Mouse (Mus musculus) CH12.LX (cell line): ENCODE measurements around the gene Plcd1. TPM values are rescaled to one million over a fixed set of nuclear protein-coding genes. Genes with fewer than 3 reads are reported as not detected.

Experiments used
- DNase-seq: peaks from one replicate; pipeline ENCODE4 v3.0.0-alpha.2; 2013; ENCODE audit errors: extremely low read depth
- H3K27ac ChIP-seq: 2 replicates; pipeline ENCODE4 v1.5.1; 2012; ENCODE audit warnings: low read depth, mild to moderate bottlenecking, control low read depth, moderate library complexity; ENCODE audit not compliant: insufficient read depth
- H3K27me3 ChIP-seq: replicated peaks from 2 replicates; pipeline ENCODE3; 2012; ENCODE audit warnings: inconsistent platforms
- H3K36me3 ChIP-seq, 2 experiments: replicated peaks in 1 of 2; 2 replicates each; pipeline versions ENCODE3 to v1.6.1; 2012; ENCODE audit warnings: inconsistent platforms in 1 of 2, low read length in 1 of 2, mild to moderate bottlenecking in 1 of 2, mixed read lengths in 1 of 2, moderate library complexity in 1 of 2; ENCODE audit not compliant: control insufficient read depth in 1 of 2, insufficient read depth in 1 of 2
- H3K4me1 ChIP-seq, 2 experiments: 2 replicates each; pipeline ENCODE4 v1.6.1; 2012; ENCODE audit warnings: inconsistent platforms in 1 of 2, moderate library complexity in 1 of 2; ENCODE audit not compliant: insufficient read depth in 2 of 2, control insufficient read depth in 1 of 2
- H3K4me2 ChIP-seq: 2 replicates; pipeline ENCODE4 v1.6.1; 2012; ENCODE audit warnings: low read depth, mild to moderate bottlenecking, control low read depth; ENCODE audit not compliant: poor library complexity, insufficient read depth, severe bottlenecking
- H3K4me3 ChIP-seq, 3 experiments: fragments of 150-350 bp in 1 of 3; sonication (generic) in 1 of 3; replicated peaks in 1 of 3; 2 replicates each; pipeline versions ENCODE3 to v1.5.1; 2011 to 2012; ENCODE audit warnings: low read depth in 2 of 3, low read length in 2 of 3, mild to moderate bottlenecking in 2 of 3, moderate library complexity in 2 of 3, control low read depth in 1 of 3, improper control_type of control experiment in 1 of 3, inconsistent platforms in 1 of 3, mixed read lengths in 1 of 3; ENCODE audit not compliant: poor library complexity in 1 of 3
- H3K79me2 ChIP-seq: replicated peaks from 2 replicates; pipeline ENCODE4 v1.6.1; 2012; ENCODE audit warnings: mild to moderate bottlenecking, moderate library complexity; ENCODE audit not compliant: control insufficient read depth, poor library complexity, insufficient read depth, severe bottlenecking; ENCODE audit errors: extremely low read depth
- H3K9ac ChIP-seq: 2 replicates; pipeline ENCODE4 v1.6.1; 2012; ENCODE audit warnings: low read depth, mild to moderate bottlenecking, control low read depth, moderate library complexity; ENCODE audit not compliant: insufficient read depth
- H3K9me3 ChIP-seq: replicated peaks from 2 replicates; pipeline ENCODE3; 2012; ENCODE audit warnings: low read length, inconsistent platforms, mixed read lengths
- BHLHE40 ChIP-seq: IDR thresholded peaks from 2 replicates; pipeline ENCODE4 v1.6.1; 2011; ENCODE audit warnings: mild to moderate bottlenecking, low read depth, low read length, improper control_type of control experiment
- CHD2 ChIP-seq: IDR thresholded peaks from 2 replicates; pipeline ENCODE4 v1.6.1; 2011; ENCODE audit warnings: low read length, improper control_type of control experiment
- CTCF ChIP-seq, 2 experiments: IDR thresholded peaks in 1 of 2; conservative IDR thresholded peaks in 1 of 2; 2 replicates each; pipeline ENCODE4 v1.5.1; 2011 to 2012; ENCODE audit warnings: low read depth in 2 of 2, low read length in 2 of 2, improper control_type of control experiment in 1 of 2, inconsistent platforms in 1 of 2, mild to moderate bottlenecking in 1 of 2, moderate library complexity in 1 of 2
- ELF1 ChIP-seq: IDR thresholded peaks from 2 replicates; pipeline ENCODE4 v1.6.1; 2014; ENCODE audit warnings: low read depth, mild to moderate bottlenecking, inconsistent platforms, low read length, improper control_type of control experiment
- ETS1 ChIP-seq: conservative IDR thresholded peaks from 2 replicates; pipeline ENCODE4 v1.6.1; 2012; ENCODE audit warnings: low read depth, mild to moderate bottlenecking, inconsistent platforms, low read length, improper control_type of control experiment, moderate library complexity
- GABPA ChIP-seq: IDR thresholded peaks from 2 replicates; pipeline ENCODE4 v1.6.1; 2012; ENCODE audit warnings: low read depth, low read length, improper control_type of control experiment, inconsistent platforms; ENCODE audit not compliant: insufficient replicate concordance
- JUN ChIP-seq: IDR thresholded peaks from 2 replicates; pipeline ENCODE4 v1.6.1; 2011; ENCODE audit warnings: low read depth, mild to moderate bottlenecking, low read length, improper control_type of control experiment, moderate library complexity; ENCODE audit not compliant: insufficient read depth
- MAZ ChIP-seq: IDR thresholded peaks from 2 replicates; pipeline ENCODE4 v1.6.1; 2012; ENCODE audit warnings: low read depth, mild to moderate bottlenecking, inconsistent platforms, low read length, improper control_type of control experiment, moderate library complexity
- MEF2A ChIP-seq: IDR thresholded peaks from 2 replicates; pipeline ENCODE4 v1.6.1; 2014; ENCODE audit warnings: low read depth, mild to moderate bottlenecking, inconsistent platforms, low read length, improper control_type of control experiment, borderline replicate concordance
- MYC ChIP-seq: IDR thresholded peaks from 2 replicates; pipeline ENCODE4 v1.6.1; 2011; ENCODE audit warnings: low read depth, mild to moderate bottlenecking, improper control_type of control experiment, low read length
- POLR2A ChIP-seq: IDR thresholded peaks from 2 replicates; pipeline ENCODE4 v1.6.1; 2011; ENCODE audit warnings: low read depth, mild to moderate bottlenecking, improper control_type of control experiment, low read length
- RAD21 ChIP-seq: IDR thresholded peaks from 2 replicates; pipeline ENCODE4 v1.6.1; 2011; ENCODE audit warnings: low read depth, mild to moderate bottlenecking, low read length, improper control_type of control experiment, moderate library complexity
- RCOR1 ChIP-seq: conservative IDR thresholded peaks from 2 replicates; pipeline ENCODE4 v1.6.1; 2012; ENCODE audit warnings: low read depth, mild to moderate bottlenecking, inconsistent platforms, low read length, improper control_type of control experiment
- SMC3 ChIP-seq: IDR thresholded peaks from 2 replicates; pipeline ENCODE4 v1.6.1; 2011; ENCODE audit warnings: low read depth, low read length, improper control_type of control experiment
- TBP ChIP-seq: conservative IDR thresholded peaks from 2 replicates; pipeline ENCODE4 v1.6.1; 2011; ENCODE audit warnings: low read depth, low read length, improper control_type of control experiment
- TCF12 ChIP-seq: IDR thresholded peaks from 2 replicates; pipeline ENCODE4 v1.6.1; 2014; ENCODE audit warnings: low read depth, mild to moderate bottlenecking, inconsistent platforms, low read length, improper control_type of control experiment
- USF1 ChIP-seq: IDR thresholded peaks from 2 replicates; pipeline ENCODE4 v1.6.1; 2014; ENCODE audit warnings: low read depth, mild to moderate bottlenecking, inconsistent platforms, low read length, improper control_type of control experiment
- ZKSCAN1 ChIP-seq: IDR thresholded peaks from 2 replicates; pipeline ENCODE4 v1.6.1; 2012; ENCODE audit warnings: low read depth, inconsistent platforms, low read length, improper control_type of control experiment, borderline replicate concordance
- ZNF384 ChIP-seq: IDR thresholded peaks from 2 replicates; pipeline ENCODE4 v1.6.1; 2012; ENCODE audit warnings: low read depth, low read length, improper control_type of control experiment, inconsistent platforms
- dilution Hi-C: fragments of 300-500 bp; cut with MboI; formaldehyde crosslinking; loops from 2 replicates; pipeline ENCODE4 v1.14.3; 2020; ENCODE audit warnings: low sequenced_read_pairs; ENCODE audit not compliant: extremely low pct_unique_long_range_greater_than_20kb, extremely low pct_ligation_motif_present
- in situ Hi-C: fragments of 300-500 bp; cut with MboI; formaldehyde crosslinking; loops from 3 replicates; pipeline ENCODE4 v1.14.3; 2019; ENCODE audit warnings: low sequenced_read_pairs, low pct_ligation_motif_present, low pct_unique_long_range_greater_than_20kb, mixed read lengths
- polyA plus RNA-seq: library from polyadenylated mRNA; unstranded; fragments of >175 nt; gene quantifications from 2 replicates; pipeline ENCODE4 v1.2.1, GENCODE M21; 2012; ENCODE audit warnings: low read depth; ENCODE audit not compliant: insufficient read length
- total RNA-seq, 2 experiments: library from RNA; depleted of rRNA; stranded (reverse); fragments of 300-350 nt in 1 of 2; fragments of >200 nt in 1 of 2; gene quantifications; 2 replicates each; pipeline ENCODE4 v1.2.3; 2012 to 2014

Gene Plcd1
- total and polyA plus RNA-seq, 3 experiments, result 0.38 to 0.43 TPM; not detected in 1

DNA sequence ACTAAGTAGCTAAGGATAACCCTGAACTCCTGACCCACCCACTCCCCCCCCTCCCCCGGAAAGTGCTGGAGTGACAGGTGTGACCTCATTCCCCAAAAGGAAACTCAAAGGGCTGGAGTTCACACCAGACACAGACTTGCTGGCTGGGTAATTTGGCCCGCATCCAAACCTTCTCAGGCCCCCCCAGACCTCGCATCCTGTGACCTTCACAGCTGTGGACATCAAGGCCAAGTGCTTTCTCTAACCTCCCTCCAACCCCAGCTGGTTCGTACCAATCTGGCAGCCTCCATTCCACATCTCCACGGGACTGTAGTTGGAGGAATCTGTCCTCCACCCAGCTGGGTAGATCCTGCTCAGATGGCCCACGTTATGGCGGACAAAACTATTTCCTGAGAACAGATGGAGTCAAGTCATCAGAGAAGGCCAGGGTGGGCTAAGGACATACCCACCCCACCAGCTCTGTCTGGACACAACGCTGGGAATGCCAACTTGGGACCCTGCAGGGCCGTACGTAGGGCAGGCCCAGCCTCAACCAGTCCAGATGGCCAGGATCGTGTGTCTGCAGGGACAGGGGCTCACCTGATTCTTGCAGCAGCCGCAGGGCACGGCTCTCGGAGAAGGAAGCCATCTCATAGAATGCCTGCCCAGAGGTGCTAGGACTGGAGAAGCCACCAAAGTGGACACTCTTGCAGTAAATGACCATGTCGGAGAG lies 20.0 kb downstream of the Plcd1 start:
- no peaks in the 10 kb centered on the region for H3K79me2 ChIP-seq
- dilution Hi-C loops, result no loop called here
- H3K27me3 ChIP-seq, result peaks cover 1% of the 10 kb centered on the region
- no peak for DNase-seq
- no peak overlapping the region for H3K4me3 ChIP-seq
- in situ Hi-C loops, result loop anchor here (25.0 kb wide), 1 partner anchor 486 kb away; no protein-coding TSS in a partner anchor
- no peak overlapping the region for H3K9ac ChIP-seq
- no peak overlapping the region for H3K4me2 ChIP-seq
- no peaks in the 10 kb centered on the region for H3K4me1 ChIP-seq
- H3K27ac ChIP-seq, result no peak overlapping the region
- H3K9me3 ChIP-seq, result no peaks in the 10 kb centered on the region
- TF ChIP-seq BHLHE40, result no peak
- peaks cover 5 to 50% of the 10 kb centered on the region in 2 experiments for H3K36me3 ChIP-seq

DNA sequence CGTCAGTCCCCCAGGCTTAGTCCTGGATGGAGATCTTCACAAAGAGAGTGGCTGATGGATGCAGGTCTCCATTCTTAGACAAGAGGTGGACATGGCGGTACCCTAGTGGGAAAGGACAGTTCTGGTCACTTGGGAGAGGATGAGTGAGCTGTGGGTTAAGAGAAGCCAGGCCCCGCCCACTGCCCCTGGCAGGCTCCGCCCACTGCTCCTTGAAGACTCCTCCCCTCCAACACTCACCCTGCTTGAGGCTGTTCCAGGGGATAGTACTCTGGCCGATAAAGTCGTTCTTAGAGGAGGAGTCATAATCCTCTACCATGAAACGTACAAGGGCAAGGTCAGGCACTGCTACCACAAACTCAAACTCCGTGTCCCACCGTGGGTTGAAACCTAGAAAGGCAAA lies 21.5 kb downstream of the Plcd1 start:
- no peaks in the 10 kb centered on the region for H3K79me2 ChIP-seq
- in situ Hi-C loops, result loop anchor here (25.0 kb wide), 1 partner anchor 484 kb away; no protein-coding TSS in a partner anchor
- dilution Hi-C loops, result no loop called here
- H3K4me1 ChIP-seq, result no peaks in the 10 kb centered on the region
- H3K36me3 ChIP-seq, result peaks cover 9 to 65% of the 10 kb centered on the region in 2 experiments
- H3K9me3 ChIP-seq, result no peaks in the 10 kb centered on the region
- H3K4me2 ChIP-seq, result no peak overlapping the region
- no peak for TF ChIP-seq ZKSCAN1
- TF ChIP-seq MAZ, result no peak
- TF ChIP-seq ETS1, result no peak
- no peak for TF ChIP-seq GABPA
- TF ChIP-seq RAD21, result no peak
- no peak for TF ChIP-seq RCOR1
- no peak for TF ChIP-seq TBP
- no peak for TF ChIP-seq USF1
- no peak for TF ChIP-seq POLR2A
- TF ChIP-seq MYC, result no peak
- TF ChIP-seq ZNF384, result no peak
- TF ChIP-seq CTCF (conservative IDR thresholded peaks at IDR 0.05 in 1 of 2, IDR thresholded peaks at IDR 0.05 in 1 of 2; ENCODE audit: low read depth in 2 of 2, low read length in 2 of 2), result no peak
- no peak for TF ChIP-seq ELF1
- TF ChIP-seq TCF12, result no peak
- no peak for TF ChIP-seq MEF2A
- TF ChIP-seq JUN, result no peak
- TF ChIP-seq SMC3, result no peak
- TF ChIP-seq CHD2, result no peak
- DNase-seq, result no peak
- H3K27ac ChIP-seq, result no peak overlapping the region
- peaks cover 1% of the 10 kb centered on the region for H3K27me3 ChIP-seq
- no peak overlapping the region for H3K4me3 ChIP-seq
- no peak overlapping the region for H3K9ac ChIP-seq
